Mouse (Mus musculus) limb, embryonic 14.5 days (tissue): ENCODE measurements around the gene Scrn3. TPM values are rescaled to one million over a fixed set of nuclear protein-coding genes. Genes with fewer than 3 reads are reported as not detected.
A peak's percentile ranks its signal among the peaks of the same experiment; 100 is the strongest.

ENCODE experiments used
- ATAC-seq: fragments of 200-750 bp; cut with Nextera tagmentation; 2 replicates; pipeline ENCODE4 v1.8.0; 2017; ENCODE audit warnings: low read depth, moderate number of reproducible peaks, moderate TSS enrichment; ENCODE audit not compliant: low FRiP score
- DNase-seq: peaks from one replicate; pipeline ENCODE4 v3.0.0-alpha.2; 2015; ENCODE audit warnings: low spot score
- H3K27ac ChIP-seq: fragments of 300-500 bp; sonication (generic); replicated peaks from 2 replicates; pipeline ENCODE4 v1.5.1; 2014; ENCODE audit warnings: low read depth, mild to moderate bottlenecking, low read length, moderate library complexity, mixed read lengths
- H3K27me3 ChIP-seq: fragments of 300-500 bp; sonication (generic); 2 replicates; pipeline ENCODE4 v1.6.1; 2014; ENCODE audit warnings: low read length, mixed read lengths; ENCODE audit not compliant: control insufficient read depth, insufficient read depth
- H3K36me3 ChIP-seq: fragments of 300-500 bp; sonication (generic); 2 replicates; pipeline ENCODE4 v1.6.1; 2014; ENCODE audit warnings: mild to moderate bottlenecking, low read length, moderate library complexity, mixed read lengths; ENCODE audit not compliant: control insufficient read depth, insufficient read depth
- H3K4me1 ChIP-seq: fragments of 300-500 bp; sonication (generic); 2 replicates; pipeline ENCODE4 v1.6.1; 2014; ENCODE audit warnings: antibody characterized with exemption, low read length, mixed read lengths; ENCODE audit not compliant: control insufficient read depth, insufficient read depth
- H3K4me2 ChIP-seq: fragments of 300-500 bp; sonication (generic); replicated peaks from 2 replicates; pipeline ENCODE4 v1.6.1; 2014; ENCODE audit warnings: low read depth, mild to moderate bottlenecking, low read length, moderate library complexity; ENCODE audit not compliant: severe bottlenecking
- H3K4me3 ChIP-seq: fragments of 300-500 bp; sonication (generic); replicated peaks from 2 replicates; pipeline ENCODE4 v1.5.1; 2014; ENCODE audit warnings: low read length
- H3K9ac ChIP-seq: fragments of 300-500 bp; sonication (generic); 2 replicates; pipeline ENCODE4 v1.6.1; 2014; ENCODE audit warnings: mild to moderate bottlenecking, low read depth, low read length, moderate library complexity; ENCODE audit not compliant: severe bottlenecking
- H3K9me3 ChIP-seq: fragments of 300-500 bp; sonication (generic); 2 replicates; pipeline ENCODE4 v1.6.1; 2016; ENCODE audit warnings: low read length; ENCODE audit not compliant: control insufficient read depth
- POLR2A ChIP-seq: fragments of 200-500 bp; IDR thresholded peaks from 2 replicates; pipeline ENCODE4 v1.8.0; 2012; ENCODE audit warnings: inconsistent platforms, mild to moderate bottlenecking, moderate library complexity, borderline replicate concordance; ENCODE audit not compliant: insufficient read depth, insufficient read length; ENCODE audit errors: extremely low read depth
- WGBS: fragments of 180-500 bp; shearing (Covaris S2); extraction: QIAGEN DNeasy Blood & Tissue Kit; methylation state at CpG from one replicate; pipeline ENCODE4 v1.1.7; 2014; 5-methylcytosine and 5-hydroxymethylcytosine counted together
- polyA plus RNA-seq, 2 experiments: library from polyadenylated mRNA; depleted of rRNA in 1 of 2; stranded (reverse) in 1 of 2; unstranded in 1 of 2; fragments of >200 nt; fragmentation: Nextera tagmentation in 1 of 2; extraction: Ambion mirVana in 1 of 2; gene quantifications; 2 replicates each; pipeline versions ENCODE4 v1.2.1 to v1.2.3; 2012 to 2014

Gene Scrn3
- polyA plus RNA-seq, 2 experiments, result 12.0 to 13.6 TPM

DNA sequence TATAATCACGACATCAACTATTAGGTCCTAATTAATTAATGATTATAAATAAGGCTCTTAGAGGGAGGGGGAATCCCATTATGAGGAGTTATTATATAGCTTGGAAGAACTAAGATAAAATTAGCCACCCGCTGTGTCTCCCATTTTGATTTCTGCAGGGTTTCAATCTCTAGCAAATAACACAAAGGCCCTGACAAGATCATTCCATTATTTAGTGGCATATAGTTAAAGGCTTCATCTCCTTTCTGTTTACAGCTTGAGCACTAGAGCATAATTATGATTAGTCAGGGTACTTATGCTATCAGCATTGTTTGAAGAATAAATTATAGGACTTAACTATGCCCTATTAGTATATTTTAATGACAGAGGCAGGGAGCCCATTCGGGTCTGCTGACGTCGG is 65.9 kb downstream of the Scrn3 start:
- no peak overlapping the region for H3K27ac ChIP-seq
- ATAC-seq, result no peak
- H3K4me3 ChIP-seq, result no peak overlapping the region
- no peaks in the 10 kb centered on the region for H3K9me3 ChIP-seq
- no peaks in the 10 kb centered on the region for H3K27me3 ChIP-seq
- H3K4me2 ChIP-seq, result no peak overlapping the region
- H3K36me3 ChIP-seq, result 0 out of 2 replicates have a peak, but pooled peaks cover 4% of the 10 kb centered on the region
- H3K4me1 ChIP-seq, result peaks cover 3% of the 10 kb centered on the region; the same call in 1 of the 2 replicates
- H3K9ac ChIP-seq, result no peak overlapping the region
- 80% methylated on average over 5 of the region's 5 CpGs for WGBS
- TF ChIP-seq POLR2A, result no peak
- no peak for DNase-seq

DNA sequence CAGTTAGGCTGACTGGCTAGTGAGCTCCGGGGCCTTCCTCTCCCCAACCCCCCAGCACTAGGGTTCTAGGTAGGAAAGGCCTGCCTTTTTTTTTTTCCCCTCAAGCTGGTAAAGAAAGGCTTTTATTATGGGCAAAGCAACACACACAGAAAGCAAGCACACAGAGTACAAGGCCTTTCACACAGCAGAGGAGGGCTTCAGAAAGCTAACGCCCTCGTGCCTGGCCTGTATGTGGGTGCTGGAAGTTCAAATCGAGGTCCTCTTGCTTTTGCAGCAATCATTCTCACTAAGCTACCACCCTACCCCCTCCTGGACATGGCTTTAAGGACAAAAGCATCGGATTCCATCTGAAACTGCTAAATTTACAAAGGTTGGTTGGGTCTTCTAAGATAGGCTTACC is 67.3 kb downstream of the Scrn3 start:
- Histone ChIP-seq H3K36me3 (0 out of 2 replicates have a peak, but pooled peaks cover 4% of the 10 kb centered on the region), H3K4me1 (peaks cover 3% of the 10 kb centered on the region; the same call in 1 of the 2 replicates), H3K27me3 (no peaks in the 10 kb centered on the region), H3K27ac (no peak overlapping the region), H3K9me3 (no peaks in the 10 kb centered on the region), H3K9ac (no peak overlapping the region), H3K4me3 (no peak overlapping the region), H3K4me2 (no peak overlapping the region)
- WGBS, result 76% methylated on average over 5 of the region's 5 CpGs
- TF ChIP-seq POLR2A, result no peak
- ATAC-seq (no peak), DNase-seq (no peak)

DNA sequence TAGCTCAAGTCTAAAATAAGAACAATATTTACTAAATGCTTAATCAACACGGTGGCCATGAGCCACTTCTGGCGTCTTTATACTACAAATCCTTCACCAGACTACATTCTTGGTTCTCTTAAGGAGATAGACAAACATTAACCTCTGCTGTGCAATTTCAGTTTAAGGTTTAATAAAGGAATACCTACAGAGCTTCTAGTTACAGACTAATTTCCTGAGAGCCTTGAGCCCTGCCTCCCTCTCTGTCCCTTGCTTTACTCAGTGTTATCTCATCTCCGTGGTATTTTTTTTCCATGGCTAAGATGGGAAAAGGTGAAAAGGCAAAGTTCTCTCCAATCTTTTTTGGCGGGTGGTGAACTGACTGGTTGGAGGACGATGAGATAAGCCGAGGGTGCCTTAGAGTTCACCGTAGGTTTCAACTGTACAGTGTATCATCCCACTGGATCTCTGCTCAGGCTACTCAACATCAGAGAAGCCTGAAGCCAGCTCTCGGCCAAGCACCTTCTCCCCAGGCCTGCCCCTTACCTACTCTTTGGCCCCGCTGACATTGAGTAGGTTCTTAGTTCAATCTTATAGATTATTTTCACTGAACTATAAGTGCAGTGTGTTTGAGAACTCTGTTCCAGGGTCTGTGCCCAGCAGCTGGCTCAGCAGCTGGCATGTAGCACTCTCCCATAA is 68.0 kb downstream of the Scrn3 start:
- WGBS, result 81% methylated on average over 9 of the region's 9 CpGs
- DNase-seq (no peak), ATAC-seq (no peak)
- H3K9me3 ChIP-seq, result no peaks in the 10 kb centered on the region
- H3K4me3 ChIP-seq, result no peak overlapping the region
- no peaks in the 10 kb centered on the region for H3K27me3 ChIP-seq
- no peak overlapping the region for H3K27ac ChIP-seq
- no peak overlapping the region for H3K9ac ChIP-seq
- no peaks in the 10 kb centered on the region for H3K4me1 ChIP-seq
- no peak overlapping the region for H3K4me2 ChIP-seq
- no peak for TF ChIP-seq POLR2A
- 0 out of 2 replicates have a peak, but pooled peaks cover 4% of the 10 kb centered on the region for H3K36me3 ChIP-seq

DNA sequence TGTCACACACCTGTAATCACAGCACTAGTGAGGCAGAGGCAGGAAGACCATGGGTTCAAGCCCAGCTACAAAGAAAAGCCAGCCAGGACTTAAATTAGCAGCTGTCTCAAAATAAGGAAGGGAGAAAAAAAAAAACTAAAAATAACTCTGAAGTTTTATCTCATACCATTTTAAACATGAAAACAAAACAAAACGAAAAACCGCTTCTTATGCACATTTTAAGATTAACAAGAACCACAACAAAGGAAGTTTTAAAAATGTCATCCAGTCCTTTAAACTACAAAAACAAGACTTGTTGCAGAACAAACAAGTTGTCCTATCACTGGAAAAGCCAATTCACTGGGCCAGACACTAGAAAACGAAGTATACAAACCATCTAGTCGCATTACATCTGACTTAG is 72.8 kb downstream of the Scrn3 start:
- Histone ChIP-seq H3K4me2 (peak overlapping the region; percentile 97), H3K36me3 (0 out of 2 replicates have a peak, but pooled peaks cover 4% of the 10 kb centered on the region)
- WGBS, result 80% methylated on average over 4 of the region's 4 CpGs

DNA sequence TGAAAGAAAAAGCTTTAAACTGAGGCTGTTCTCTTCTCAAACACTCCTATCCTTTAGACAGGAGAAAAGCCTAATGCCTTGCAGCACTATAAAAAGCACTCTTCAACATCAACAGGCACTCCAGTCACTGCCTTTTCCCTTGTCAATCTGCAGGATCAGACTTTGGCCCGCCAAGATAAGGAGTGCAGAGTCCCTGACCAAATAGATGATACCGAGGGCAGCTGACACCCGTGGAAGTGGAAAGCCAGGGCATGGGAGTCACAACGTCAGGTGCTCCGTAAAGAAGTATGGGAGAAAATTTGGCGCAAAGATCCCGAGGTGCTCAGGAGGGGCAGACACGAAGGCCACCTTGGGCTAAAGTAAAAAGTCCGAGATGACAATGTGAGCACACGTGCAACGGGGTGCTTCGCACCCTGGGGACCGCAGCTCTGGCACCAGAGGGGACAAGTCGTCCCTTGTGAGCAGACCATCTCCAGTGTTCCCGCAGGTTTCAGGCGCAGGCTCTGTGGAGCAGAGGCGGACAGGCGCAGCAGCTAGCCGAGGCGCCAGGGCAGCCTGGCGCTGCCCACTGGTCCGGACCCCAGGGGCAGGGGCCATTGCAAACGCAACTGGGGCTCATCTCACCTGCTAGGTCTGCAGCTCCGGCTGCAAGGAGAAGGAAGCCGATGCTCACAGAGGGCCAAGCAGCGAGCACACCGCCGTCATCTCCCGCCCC is 73.4 kb downstream of the Scrn3 start:
- no peak for ATAC-seq
- no peak for TF ChIP-seq POLR2A
- peak overlapping the region; percentile 69 for H3K4me3 ChIP-seq
- WGBS, result 2% methylated on average over 22 of the region's 29 CpGs
- H3K4me2 ChIP-seq, result peak overlapping the region; percentile 97
- H3K9ac ChIP-seq, result peak overlapping the region; percentile 59
- H3K36me3 ChIP-seq, result 0 out of 2 replicates have a peak, but pooled peaks cover 4% of the 10 kb centered on the region
- H3K27ac ChIP-seq, result no peak overlapping the region
- DNase-seq, result no peak
- H3K27me3 ChIP-seq, result no peaks in the 10 kb centered on the region
- H3K4me1 ChIP-seq, result no peaks in the 10 kb centered on the region
- no peaks in the 10 kb centered on the region for H3K9me3 ChIP-seq

More for the DNA sequence above, 72.8 kb downstream of the Scrn3 start:
- Histone ChIP-seq H3K9me3 (no peaks in the 10 kb centered on the region), H3K9ac (no peak overlapping the region), H3K27ac (no peak overlapping the region), H3K4me3 (no peak overlapping the region), H3K4me1 (no peaks in the 10 kb centered on the region), H3K27me3 (no peaks in the 10 kb centered on the region)
- no peak for TF ChIP-seq POLR2A
- DNase-seq (no peak), ATAC-seq (no peak)
